ENCODE assay signal across 19 mouse cellular contexts in genomic region chr4:99475701-99476218, GRCm38 (mm10).
DNase-seq lines count a peak whose midpoint lies in the region; ATAC-seq and TF ChIP-seq lines count a peak whose summit lies in the region.
"Had no signal": no experiment of that assay in that cellular context is flagged by ENCODE, and none has a peak within 500 bp of the region (broad histone marks: within the 10 kb centered on the region; RNA-seq: fewer than 3 reads in every experiment).

No protein-coding gene starts in this region.

- H3K9me3 ChIP-seq in hindbrain, embryonic 11.5 days (ENCODE audit: control insufficient read depth, low read length) = no peaks in the 10 kb centered on the region
- H3K9me3 ChIP-seq in hindbrain, embryonic 13.5 days = 0 out of 2 replicates have a peak, but pooled peaks cover 4% of the 10 kb centered on the region
- H3K9me3 ChIP-seq in midbrain, embryonic 15.5 days = no peaks in the 10 kb centered on the region
- H3K9me3 ChIP-seq: liver, embryonic 12.5 days had no signal

- TF ChIP-seq CTCF in brain, embryonic 14.5 days (IDR thresholded peaks at IDR 0.05; ENCODE audit: borderline replicate concordance, extremely low read depth, insufficient read depth, insufficient read length) = no peak

- peak; percentile 35 for DNase-seq in hindbrain, embryonic 11.5 days (ENCODE audit: low spot score)
- DNase-seq in brain, embryonic 14.5 days (ENCODE audit: low read depth) = peak; percentile 59
- peak; percentile 45 for DNase-seq in embryo, embryonic 11 days
- DNase-seq in kidney, postnatal 36 days = no peak
- DNase-seq in layer of hippocampus, postnatal 14 days (ENCODE audit: low spot score in 2 of 2) = no peak
- DNase-seq: cerebellum, postnatal 10 days; gastrocnemius, postnatal 36 days; heart, postnatal 14 days; kidney, adult 9 months; layer of hippocampus, postnatal 36 days; spleen, adult 18-20 months; thymus, adult 18-20 months had no signal

- no peak overlapping the region for H3K27ac ChIP-seq in hindbrain, embryonic 11.5 days (ENCODE audit: low read depth, low read length)
- no peak overlapping the region for H3K27ac ChIP-seq in hindbrain, embryonic 13.5 days
- H3K27ac ChIP-seq in midbrain, embryonic 15.5 days = no peak overlapping the region
- H3K27ac ChIP-seq: embryonic facial prominence, embryonic 10.5 days; liver, embryonic 12.5 days had no signal

- 40% methylated on average over 11 of the region's 11 CpGs for WGBS in hindbrain, embryonic 11.5 days
- 20% methylated on average over 11 of the region's 11 CpGs for WGBS in hindbrain, embryonic 13.5 days
- WGBS in midbrain, embryonic 15.5 days = 20% methylated on average over 11 of the region's 11 CpGs

- 0 out of 2 replicates have a peak, but pooled peaks have one; percentile 30 for ATAC-seq in hindbrain, embryonic 11.5 days (ENCODE audit: low FRiP score)
- no peak for ATAC-seq in hindbrain, embryonic 13.5 days (ENCODE audit: low FRiP score)
- peak; percentile 27; the same call in 1 of the 2 replicates for ATAC-seq in midbrain, embryonic 15.5 days (replicated peaks)
- ATAC-seq: liver, embryonic 12.5 days; Patski had no signal

- no peak for TF ChIP-seq POLR2A in brain, embryonic 14.5 days (IDR thresholded peaks at IDR 0.05; ENCODE audit: borderline replicate concordance, extremely low read depth, insufficient read depth, insufficient read length, poor library complexity, severe bottlenecking)

- no peaks in the 10 kb centered on the region for H3K36me3 ChIP-seq in hindbrain, embryonic 11.5 days (ENCODE audit: control insufficient read depth, insufficient read depth, low read length)
- H3K36me3 ChIP-seq in hindbrain, embryonic 13.5 days = no peaks in the 10 kb centered on the region
- H3K36me3 ChIP-seq in midbrain, embryonic 15.5 days (replicated peaks) = no peaks in the 10 kb centered on the region
- H3K36me3 ChIP-seq: embryonic facial prominence, embryonic 10.5 days; liver, embryonic 12.5 days had no signal

- peaks cover 4% of the 10 kb centered on the region; the same call in 1 of the 2 replicates for H3K27me3 ChIP-seq in hindbrain, embryonic 11.5 days (ENCODE audit: control insufficient read depth, insufficient read depth, low read length)
- peaks cover 26% of the 10 kb centered on the region for H3K27me3 ChIP-seq in hindbrain, embryonic 13.5 days
- no peaks in the 10 kb centered on the region; the same call in 1 of the 2 replicates for H3K27me3 ChIP-seq in midbrain, embryonic 15.5 days (replicated peaks)
- H3K27me3 ChIP-seq: liver, embryonic 12.5 days; Patski had no signal

- no peak overlapping the region for H3K4me2 ChIP-seq in hindbrain, embryonic 11.5 days (replicated peaks; ENCODE audit: low read depth, low read length)
- H3K4me2 ChIP-seq in hindbrain, embryonic 13.5 days = no peak overlapping the region
- no peak overlapping the region for H3K4me2 ChIP-seq in midbrain, embryonic 15.5 days
- H3K4me2 ChIP-seq: heart, embryonic 11.5 days; liver, embryonic 12.5 days had no signal

- H3K4me3 ChIP-seq in hindbrain, embryonic 11.5 days (ENCODE audit: low read depth, low read length) = no peak overlapping the region
- no peak overlapping the region for H3K4me3 ChIP-seq in hindbrain, embryonic 13.5 days
- no peak overlapping the region for H3K4me3 ChIP-seq in midbrain, embryonic 15.5 days
- H3K4me3 ChIP-seq: embryonic facial prominence, embryonic 10.5 days; liver, embryonic 12.5 days; myocyte had no signal

- H3K9ac ChIP-seq in hindbrain, embryonic 11.5 days (ENCODE audit: low read depth, low read length) = no peak overlapping the region
- no peak overlapping the region for H3K9ac ChIP-seq in hindbrain, embryonic 13.5 days
- H3K9ac ChIP-seq in midbrain, embryonic 15.5 days = no peak overlapping the region
- H3K9ac ChIP-seq: liver, embryonic 12.5 days had no signal

- 0 out of 2 replicates have a peak, but pooled peaks cover 4% of the 10 kb centered on the region for H3K4me1 ChIP-seq in hindbrain, embryonic 11.5 days (replicated peaks; ENCODE audit: control insufficient read depth, insufficient read depth, low read length)
- peaks cover 9% of the 10 kb centered on the region for H3K4me1 ChIP-seq in hindbrain, embryonic 13.5 days (replicated peaks)
- H3K4me1 ChIP-seq in midbrain, embryonic 15.5 days = 0 out of 2 replicates have a peak, but pooled peaks cover 9% of the 10 kb centered on the region
- H3K4me1 ChIP-seq: liver, embryonic 12.5 days had no signal

Comparison
In these comparisons a context has a peak if more than half of its experiments do, and no peak if none do; other contexts are left out.
1. DNase-seq: peak in hindbrain, embryonic 11.5 days (single experiment), brain, embryonic 14.5 days (single experiment) and embryo, embryonic 11 days (single experiment); none in kidney, postnatal 36 days (0 of 2) and layer of hippocampus, postnatal 14 days (0 of 2).